Mouse (Mus musculus) T-helper 1 cell (primary cell): ENCODE results near the gene Zfp622.

Experiments
- in situ Hi-C: fragments of 300-600 bp; cut with MboI, MseI; formaldehyde crosslinking; loops from one replicate; pipeline ENCODE4 v1.15.1; 2025; ENCODE audit warnings: high pct_unique_total_duplicates

Gene Zfp622

DNA sequence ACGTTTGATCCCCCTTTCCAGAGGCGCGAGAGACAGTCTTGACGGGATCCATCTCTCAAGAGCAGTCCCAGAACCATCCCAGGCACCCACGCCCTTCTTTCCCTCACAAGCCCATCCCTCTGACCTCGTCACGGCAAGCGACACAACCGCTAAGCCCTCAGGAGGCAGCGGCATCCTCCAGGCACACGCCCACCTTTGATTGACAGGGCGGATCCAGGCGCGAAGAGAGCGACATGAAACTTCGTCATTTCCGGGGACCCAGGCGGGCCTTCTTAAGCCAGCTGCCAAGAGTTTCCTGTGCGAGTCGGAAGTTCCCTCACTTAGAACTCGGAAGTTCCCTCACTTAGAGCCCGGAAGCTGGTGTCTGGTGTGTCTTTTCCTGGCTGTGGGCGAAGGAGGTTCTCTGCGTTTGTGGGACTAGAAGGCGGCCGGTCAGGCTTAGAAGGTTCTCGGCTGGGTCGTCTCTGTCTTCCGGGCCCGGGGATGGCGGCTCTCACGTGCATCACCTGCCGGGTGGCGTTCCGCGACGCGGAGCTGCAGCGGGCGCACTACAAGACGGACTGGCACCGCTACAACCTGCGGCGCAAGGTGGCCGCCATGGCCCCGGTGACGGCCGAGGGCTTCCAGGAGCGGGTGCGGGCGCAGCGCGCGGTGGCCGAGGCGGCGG is at the start of gene Zfp622:
Zfp622 (plus strand) TSS at position 300 of the 667 bp plus-strand sequence.
- in situ Hi-C loops = no loop called here

DNA sequence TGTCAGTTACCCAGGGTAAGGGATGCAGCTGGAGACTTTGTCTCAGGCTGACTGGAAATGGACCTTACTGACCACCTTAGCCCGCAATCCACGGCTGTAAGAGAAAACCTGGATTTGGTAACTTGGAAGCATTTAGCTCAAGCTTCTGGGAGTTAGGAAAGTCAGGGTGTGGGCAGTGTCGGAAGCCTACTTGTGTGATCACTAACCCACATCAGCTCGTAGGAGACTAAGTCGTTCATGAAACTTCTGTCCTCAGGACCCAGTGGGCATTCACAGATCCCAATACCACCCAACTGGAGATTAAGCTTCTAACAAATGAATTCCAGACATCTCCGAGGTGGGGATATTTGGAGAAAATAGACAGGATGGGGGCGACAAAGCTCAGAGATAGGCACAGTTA is 49.8 kb upstream of the Zfp622 start:
- in situ Hi-C loops = loop anchor here (10.0 kb wide), 1 partner anchor 490 kb away; no protein-coding TSS in a partner anchor

DNA sequence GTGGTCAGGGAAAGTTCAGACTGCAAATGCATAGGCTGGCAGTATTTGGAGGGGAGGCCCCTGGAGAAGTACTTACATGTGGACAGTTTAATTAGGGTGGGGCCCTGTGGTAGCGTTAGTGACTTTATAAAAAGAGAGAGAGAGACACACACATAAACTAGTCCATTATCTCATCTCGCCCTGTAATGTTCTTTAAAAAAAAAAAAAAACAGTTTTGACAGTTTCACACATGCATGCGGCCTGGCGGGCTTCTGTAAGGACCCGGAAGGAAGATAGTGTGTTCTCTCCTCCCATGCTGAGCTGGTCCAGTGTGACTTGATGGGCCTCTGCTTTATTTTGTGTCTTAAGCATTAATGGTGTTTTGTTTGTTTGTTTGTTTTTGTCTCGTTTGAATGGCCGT is 45.7 kb upstream of the Zfp622 start:
- in situ Hi-C loops = loop anchor here (10.0 kb wide), 1 partner anchor 494 kb away; no protein-coding TSS in a partner anchor

DNA sequence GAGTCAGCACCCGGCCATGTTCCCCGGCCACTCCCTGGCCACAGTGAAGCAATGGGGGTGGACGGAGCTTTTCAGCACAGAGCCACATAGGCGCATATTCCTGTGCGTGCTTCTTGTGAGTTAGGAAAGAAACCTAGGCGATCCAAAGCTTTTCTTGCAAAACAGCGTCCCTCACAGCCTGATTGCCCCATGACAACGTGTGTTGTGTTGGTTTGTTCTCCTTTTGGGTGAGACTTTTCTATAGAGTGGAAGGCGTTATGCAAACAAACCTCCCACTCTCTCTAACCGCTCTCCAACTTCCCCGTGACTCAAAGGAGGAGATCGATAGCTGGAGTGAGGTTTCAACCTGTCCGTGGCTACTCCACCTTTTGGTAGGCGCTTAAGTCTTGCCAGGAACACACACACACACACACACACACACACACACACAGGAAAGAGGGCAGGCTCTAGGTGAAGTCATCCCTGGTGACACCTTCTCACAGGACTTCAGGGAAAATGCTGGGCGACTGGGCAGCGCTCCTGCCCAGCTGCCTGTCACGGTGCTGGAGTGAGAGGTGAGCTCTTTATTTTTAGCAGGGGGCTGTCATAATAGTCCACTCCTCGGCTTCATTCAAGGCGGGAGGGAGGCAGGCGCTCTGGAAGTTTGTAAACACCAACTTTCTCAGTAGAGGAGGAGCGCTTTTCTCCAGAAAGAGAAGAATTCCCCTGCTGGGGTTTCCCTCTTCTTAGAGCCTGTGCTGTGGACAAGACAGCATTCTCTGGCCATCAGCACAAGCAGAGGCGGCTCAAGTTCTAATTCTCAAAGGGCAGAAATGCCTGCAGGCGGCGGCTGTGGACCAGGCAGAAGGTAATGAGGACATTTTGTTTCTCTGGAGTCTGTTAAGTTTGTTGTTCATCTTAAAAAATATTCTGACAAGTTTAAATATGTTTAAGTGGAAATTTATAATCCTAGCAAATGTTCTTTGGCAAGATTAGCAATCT is 43.5 kb upstream of the Zfp622 start:
- in situ Hi-C loops = loop anchor here (5.0 kb wide), 1 partner anchor 37 kb away; no protein-coding TSS in a partner anchor

DNA sequence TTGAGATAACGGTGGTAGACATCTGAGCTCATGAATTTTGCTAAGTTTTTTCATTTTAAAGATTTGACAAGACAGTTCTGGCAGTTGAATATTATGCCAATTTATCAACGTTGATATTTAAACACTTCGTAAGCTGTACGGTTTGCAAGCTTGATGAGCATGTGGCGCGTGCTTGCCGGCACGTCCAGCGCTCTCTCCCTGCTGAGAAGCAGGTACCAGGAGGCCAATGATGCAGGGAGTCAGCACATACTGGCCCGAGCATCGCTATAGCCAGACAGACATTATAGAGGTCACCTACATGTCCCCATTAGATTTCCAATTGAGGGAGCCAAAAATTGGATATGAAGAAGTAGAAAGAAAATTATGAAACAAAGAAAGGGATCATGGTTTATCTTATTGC is 42.7 kb upstream of the Zfp622 start:
- in situ Hi-C loops = loop anchor here (5.0 kb wide), 1 partner anchor 36 kb away; no protein-coding TSS in a partner anchor

DNA sequence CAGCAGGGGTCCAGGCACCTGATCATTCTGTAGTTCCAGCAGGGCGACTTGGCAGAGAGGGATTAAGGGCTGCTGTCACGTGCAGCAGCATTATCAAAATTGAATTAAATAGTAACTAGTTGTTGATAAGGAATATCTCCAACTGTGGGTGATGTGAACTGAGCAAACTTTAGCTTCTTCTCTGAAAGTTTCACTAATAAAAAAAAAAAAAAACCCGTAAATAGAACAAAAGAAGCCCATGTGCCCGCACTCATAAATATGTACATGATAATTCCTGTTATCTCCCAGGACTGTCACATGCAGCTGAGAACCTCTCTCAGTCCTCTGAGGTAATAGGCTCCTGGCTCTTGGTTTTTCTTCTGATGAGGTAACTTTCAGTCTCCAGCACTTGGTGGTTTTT is 41.8 kb upstream of the Zfp622 start:
- in situ Hi-C loops = loop anchor here (5.0 kb wide), 1 partner anchor 35 kb away; no protein-coding TSS in a partner anchor

DNA sequence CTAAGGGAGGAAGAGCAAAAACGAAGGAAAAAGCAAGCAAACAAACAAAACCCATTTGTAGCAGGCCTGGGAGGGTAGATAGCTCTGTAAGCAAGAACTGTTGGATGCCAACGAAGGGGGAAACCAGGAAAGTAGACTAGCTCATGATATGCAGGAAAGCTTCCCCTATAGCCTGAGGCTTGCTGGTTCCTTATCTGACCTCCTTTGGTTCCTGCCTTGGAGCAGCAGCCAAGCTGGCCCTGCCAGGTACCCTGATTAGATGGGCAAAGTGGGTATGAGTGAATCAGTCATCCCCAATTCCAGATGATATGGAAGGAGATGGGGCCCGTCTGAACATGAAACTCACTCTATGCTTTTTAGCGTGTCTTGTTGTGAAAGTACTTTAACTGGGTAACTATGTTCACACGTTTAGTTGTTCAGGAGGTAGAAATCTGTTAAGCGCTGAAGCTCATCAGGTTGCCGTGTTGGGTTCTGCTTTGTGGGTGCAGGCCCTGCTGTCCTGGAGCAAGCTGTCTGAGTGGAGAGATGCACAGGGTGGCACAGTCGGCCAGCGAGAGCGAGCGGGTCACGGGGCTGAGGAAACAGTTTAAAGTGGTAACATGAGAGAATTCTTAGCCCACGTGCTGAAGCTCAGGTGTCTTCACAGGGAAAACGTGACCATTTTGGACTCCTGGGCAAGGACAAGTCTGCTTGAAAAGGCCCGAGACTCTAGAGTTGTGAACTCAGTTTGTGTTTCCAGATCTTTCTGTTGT is 40.6 kb upstream of the Zfp622 start:
- in situ Hi-C loops = loop anchor here (5.0 kb wide), 1 partner anchor 34 kb away; no protein-coding TSS in a partner anchor

DNA sequence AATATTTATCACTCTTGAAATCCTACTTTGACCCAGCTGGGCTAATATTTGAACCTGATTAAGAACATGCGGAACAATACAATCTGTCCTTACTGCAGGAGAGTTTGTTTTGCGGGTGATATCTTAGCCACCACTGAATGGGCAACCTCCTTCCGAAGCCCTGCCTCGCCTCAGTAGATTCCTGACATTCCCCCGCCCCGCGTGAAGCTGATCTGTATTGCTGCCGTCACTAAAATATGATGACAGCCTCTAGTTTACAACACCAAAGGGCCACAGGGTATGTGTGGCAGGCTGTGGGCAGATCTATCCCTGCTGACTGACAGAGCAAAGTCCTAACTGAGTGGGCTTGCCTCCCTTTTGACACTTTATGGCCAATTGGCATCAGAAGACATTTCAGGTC is 38.9 kb upstream of the Zfp622 start:
- in situ Hi-C loops = no loop called here

DNA sequence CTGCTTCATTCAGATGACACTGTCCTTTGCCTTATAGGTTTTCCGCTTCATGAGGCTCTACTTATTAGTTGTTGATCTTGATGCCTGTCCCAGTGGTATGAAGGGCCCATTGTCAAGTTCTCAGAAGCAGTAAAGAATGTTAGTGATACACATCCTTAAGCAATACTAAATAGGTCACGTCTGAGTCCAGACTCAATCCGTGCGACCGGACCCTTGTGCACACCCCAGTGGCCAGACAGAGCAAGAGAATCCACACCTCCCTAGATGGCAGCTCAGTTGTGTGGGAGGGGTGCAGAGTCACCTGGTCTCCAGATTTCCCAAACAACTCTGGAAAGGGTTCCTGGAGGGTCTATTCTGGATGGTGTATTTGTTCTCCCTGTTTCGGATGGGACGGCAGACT is 37.7 kb upstream of the Zfp622 start:
- in situ Hi-C loops = no loop called here

DNA sequence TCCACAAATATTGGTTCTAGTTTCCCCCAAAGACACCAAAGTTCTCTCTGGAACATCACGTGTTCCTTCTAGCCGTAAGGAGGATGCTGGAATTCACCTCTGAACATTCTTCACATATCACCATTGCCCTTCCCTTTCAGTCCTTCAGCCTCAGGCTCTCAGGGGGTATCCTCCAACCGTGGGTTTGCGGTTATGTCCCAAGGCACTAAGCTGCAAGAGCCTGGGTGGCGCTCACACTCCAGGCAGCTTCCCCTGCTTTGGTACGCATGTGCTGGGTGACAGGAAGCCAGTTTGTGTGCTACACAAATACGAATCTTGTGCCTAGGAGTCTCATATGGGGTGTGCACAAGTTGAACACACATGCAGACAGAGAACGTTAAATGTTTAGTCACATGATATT is 36.8 kb upstream of the Zfp622 start:
- in situ Hi-C loops = no loop called here

DNA sequence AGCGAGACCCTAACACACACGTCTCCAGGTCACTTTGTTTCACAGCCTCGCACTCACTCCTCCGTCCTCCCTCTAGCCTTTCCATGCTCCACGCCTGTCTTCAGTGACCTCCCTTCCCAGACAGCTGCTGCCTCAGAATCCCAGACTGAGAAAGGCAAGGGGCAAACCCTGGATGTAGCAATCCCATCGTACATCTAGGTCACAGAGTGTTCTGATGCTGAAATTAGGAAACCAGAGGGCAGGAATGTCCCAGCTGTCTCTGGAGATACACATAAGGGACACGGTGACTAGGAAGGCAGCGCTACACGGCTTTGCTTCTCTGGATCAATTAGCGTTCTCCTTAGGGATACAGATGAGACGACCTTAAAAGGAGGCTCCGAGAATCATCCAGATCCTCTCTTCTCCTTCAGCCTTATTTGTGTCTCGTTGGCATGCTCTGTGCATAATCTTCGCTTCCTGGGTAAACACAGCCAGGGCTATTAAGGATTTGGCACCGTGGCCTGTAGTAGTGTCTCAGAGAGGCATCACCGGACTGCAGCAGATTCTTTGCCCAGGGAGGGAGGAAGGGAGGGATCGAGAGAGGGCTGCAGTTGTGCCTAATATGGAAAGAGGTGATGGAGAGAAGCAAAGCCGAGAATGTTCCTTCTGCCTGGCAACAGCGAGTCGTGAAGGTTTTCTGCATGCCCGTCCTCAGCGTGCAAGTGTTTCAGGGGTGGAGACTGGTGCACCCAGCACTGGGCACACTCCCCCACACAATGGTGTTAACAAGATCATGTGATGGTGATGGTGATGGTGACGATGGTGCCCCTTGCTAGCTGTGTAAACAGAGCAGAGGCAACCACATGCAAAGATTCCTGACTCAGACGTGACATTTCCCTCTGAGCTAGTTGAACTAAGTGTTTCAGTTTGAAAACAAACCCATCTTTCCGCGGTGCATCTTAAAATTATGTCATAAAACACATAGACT is 35.6 kb upstream of the Zfp622 start:
- in situ Hi-C loops = no loop called here

DNA sequence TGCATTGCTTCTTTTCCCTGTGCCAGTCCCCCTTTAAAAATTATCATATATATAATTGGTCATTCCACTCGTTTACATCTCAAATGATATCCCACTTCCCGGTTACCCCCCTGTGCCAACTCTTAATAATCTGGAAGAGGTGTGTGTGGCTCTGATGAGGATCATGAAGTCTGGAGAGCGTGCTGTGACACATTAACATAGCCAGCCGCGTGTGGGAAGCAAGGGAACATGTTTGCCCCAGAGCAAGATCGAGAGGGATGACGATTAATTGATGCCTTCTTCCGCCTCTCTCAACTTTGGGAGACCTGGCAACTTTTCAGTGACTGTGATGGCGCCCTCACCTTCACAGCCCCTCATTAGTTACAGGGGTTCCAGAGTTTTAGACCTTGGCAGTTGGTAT is 34.5 kb upstream of the Zfp622 start:
- in situ Hi-C loops = loop anchor here (10.0 kb wide), 1 partner anchor 145 kb away; no protein-coding TSS in a partner anchor

DNA sequence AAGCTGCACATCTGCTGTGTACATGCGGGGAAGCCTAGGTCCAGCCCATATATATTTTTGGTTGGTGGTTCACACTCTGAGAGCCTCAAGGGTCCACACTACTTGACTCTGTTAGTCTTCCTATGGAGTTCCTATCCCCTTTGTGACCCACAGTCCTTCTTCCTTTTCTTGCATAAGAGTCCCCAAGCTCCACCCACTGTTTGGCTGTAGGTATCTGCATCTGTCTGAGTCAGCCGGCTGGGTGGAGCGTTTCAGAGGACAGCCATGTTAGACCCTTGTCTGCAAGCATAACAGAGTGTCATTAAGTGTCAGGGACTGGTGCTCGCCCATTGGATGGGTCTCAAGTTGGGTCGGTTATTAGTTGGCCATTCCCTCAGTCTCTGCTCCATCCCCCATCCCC is 33.6 kb upstream of the Zfp622 start:
- in situ Hi-C loops = loop anchor here (10.0 kb wide), 1 partner anchor 146 kb away; no protein-coding TSS in a partner anchor

DNA sequence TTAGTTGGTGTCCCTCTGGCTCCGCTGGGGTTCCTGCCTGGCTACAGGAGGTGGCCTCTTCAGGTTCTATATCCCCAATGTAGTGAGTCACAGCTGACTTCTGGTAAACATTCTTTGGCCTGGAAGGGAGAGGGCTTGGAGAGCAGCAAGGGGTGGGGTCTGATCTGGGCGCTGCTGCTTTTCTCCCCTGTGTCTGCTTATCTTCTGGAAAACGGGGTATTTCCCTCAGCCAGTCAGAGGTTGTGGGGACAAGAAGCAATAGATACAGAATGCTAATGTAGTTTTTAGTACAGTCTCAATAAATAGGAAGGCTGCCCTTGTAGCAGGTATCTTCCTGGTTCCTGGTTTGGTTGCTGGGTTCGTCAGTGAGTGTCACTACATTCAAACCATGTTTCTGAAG is 33.1 kb upstream of the Zfp622 start:
- in situ Hi-C loops = loop anchor here (10.0 kb wide), 1 partner anchor 146 kb away; no protein-coding TSS in a partner anchor

DNA sequence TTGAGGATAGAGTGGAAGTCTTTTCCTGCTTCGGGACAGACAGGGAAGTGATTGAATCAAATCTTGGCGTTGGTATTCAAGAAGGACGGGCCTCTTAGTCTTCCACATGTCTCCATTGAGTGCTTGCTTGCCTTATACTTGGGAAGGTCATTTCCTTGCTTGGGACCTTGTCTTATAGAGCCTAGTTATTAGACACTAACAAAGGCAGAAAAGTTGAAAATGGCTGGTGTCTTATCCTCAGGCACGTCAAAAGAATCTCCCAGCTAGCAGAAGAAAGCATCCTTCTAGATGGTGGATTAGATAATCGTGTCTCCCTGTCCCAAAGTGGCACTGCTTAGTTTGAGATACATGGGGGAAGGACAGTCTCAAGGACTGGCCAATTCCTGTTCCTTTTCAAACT is 28.2 kb upstream of the Zfp622 start:
- in situ Hi-C loops = loop anchor here (5.0 to 10.0 kb wide), 2 partner anchors 44 to 151 kb away; no protein-coding TSS in a partner anchor

DNA sequence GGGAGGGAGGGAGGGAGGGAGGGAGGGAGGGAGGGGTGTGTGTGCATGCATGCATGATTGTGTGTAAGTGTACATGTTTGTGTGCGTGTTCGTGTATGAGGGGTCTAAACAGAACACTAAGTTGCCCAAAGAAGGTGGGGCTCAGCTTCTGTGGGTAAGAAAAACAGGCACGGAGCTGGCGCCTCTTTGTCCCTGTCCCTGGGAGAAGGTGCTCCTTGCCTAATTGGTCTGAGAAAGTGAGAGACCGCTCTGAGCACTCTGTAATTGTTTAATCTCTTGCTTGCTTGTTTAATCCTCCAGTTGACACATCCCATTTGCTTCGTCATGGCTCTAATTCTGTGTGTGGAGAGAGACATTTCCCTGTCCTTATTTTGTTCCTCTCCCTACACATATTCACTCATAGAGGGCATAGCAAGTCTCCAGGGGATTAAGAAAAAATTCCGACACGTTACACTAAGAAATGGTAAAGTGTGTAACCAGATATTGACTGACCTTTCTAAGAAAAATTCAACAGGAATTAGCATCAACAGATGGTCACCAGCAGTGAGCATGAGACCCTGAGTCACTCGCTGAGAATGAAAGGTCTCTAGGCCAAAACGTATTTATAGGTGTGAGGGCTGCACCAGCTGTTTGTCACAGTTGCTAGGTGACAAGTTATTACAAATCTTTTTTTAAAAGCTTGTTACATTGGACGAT is 27.6 kb upstream of the Zfp622 start:
- in situ Hi-C loops = loop anchor here (5.0 to 10.0 kb wide), 2 partner anchors 44 to 152 kb away; no protein-coding TSS in a partner anchor

DNA sequence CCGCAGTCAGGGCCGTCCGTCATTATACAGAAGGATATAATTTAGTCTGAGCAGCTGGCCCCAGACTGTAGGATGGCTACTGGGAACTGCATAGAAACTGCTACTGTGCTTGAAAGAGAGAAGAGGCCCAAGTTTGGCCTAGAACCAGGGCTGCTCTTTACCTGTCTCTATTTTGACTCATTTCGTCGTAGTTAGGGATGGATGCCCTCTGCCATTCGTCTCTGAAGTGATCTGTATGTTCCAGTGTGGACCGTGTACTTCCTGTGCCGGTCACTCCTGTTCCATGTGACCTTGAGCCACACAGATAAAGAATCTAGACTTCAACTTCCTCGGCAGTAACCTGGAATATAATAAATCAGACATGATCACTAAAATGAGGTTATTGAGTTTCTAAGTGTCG is 26.5 kb upstream of the Zfp622 start:
- in situ Hi-C loops = loop anchor here (5.0 to 10.0 kb wide), 2 partner anchors 45 to 153 kb away; no protein-coding TSS in a partner anchor

DNA sequence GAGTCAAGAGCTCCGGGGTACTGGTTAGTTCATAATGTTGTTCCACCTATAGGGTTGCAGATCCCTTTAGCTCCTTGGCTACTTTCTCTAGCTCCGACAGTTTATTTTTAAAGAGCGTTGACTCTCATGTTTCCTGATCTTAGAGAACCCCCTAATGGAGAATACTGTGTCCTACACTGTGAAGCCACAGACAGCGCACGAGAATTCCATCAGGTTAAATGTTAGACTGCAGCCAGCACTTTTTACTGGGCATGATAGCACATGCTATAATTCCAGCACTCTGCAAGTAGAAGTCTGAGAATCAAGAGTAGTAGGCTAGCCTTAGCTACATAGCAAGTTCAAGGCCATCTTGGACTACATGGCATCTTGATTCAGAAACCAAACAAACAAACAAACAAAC is 24.8 kb upstream of the Zfp622 start:
- in situ Hi-C loops = loop anchor here (5.0 to 10.0 kb wide), 2 partner anchors 47 to 155 kb away; no protein-coding TSS in a partner anchor

DNA sequence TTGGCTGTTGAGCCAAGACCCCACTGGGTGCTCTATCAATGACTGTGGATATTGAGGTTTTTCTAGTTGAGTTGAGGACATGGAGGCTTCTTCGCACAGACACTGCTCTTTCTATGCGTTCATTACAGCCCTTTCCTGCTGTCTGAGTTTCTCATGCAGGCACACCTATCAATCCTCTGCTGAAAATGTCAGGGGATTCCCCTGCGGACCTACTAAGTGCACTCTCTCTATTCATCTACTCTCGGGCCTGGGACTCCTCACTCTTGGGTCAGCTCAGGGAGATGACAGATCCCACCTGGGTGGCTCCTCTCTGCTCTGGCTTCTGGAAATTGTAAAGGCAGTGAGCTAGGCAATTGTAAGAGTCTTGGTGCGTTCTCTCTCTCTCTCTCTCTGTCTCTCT is 23.9 kb upstream of the Zfp622 start:
- in situ Hi-C loops = no loop called here
